Mouse (Mus musculus): Measurements from ENCODE around the gene Pinlyp.

The Pinlyp gene

GRCm38 (mm10) chr7:24563191-24563836 is 17.4 kb upstream of the Pinlyp start:
- peak; percentile 53 to 59 for DNase-seq (ENCODE audit: low spot score in 2 of 2)

GRCm38 (mm10) chr7:24561450-24561849 is 15.5 kb upstream of the Pinlyp start:
- DNase-seq (ENCODE audit: low spot score in 2 of 2) = no peak

GRCm38 (mm10) chr7:24555786-24556185 is 9.9 kb upstream of the Pinlyp start:
- no peak for DNase-seq (ENCODE audit: low spot score in 2 of 2)

GRCm38 (mm10) chr7:24551985-24552759 is 6.3 kb upstream of the Pinlyp start:
- no peak for DNase-seq (ENCODE audit: low spot score in 2 of 2)

- DNase-seq (ENCODE audit: low spot score in 2 of 2) = no peak
Observed at GRCm38 (mm10) chr7:24547534-24548036, 1.7 kb upstream of the Pinlyp start.

- peak; percentile 99 for DNase-seq (ENCODE audit: low spot score in 2 of 2)
Observed at GRCm38 (mm10) chr7:24546634-24547389, 894 bp upstream of the Pinlyp start.

- no peak for DNase-seq (ENCODE audit: low spot score in 2 of 2)
Observed at GRCm38 (mm10) chr7:24544506-24544905, 1.4 kb downstream of the Pinlyp start.

GRCm38 (mm10) chr7:24539686-24540085 is 6.2 kb downstream of the Pinlyp start:
- DNase-seq (ENCODE audit: low spot score in 2 of 2) = no peak

- DNase-seq (ENCODE audit: low spot score in 2 of 2) = no peak
Observed at GRCm38 (mm10) chr7:24538701-24539100, 7.2 kb downstream of the Pinlyp start.

- DNase-seq (ENCODE audit: low spot score in 2 of 2) = no peak
Observed at GRCm38 (mm10) chr7:24538154-24538553, 7.8 kb downstream of the Pinlyp start.

GRCm38 (mm10) chr7:24537591-24537990 is 8.3 kb downstream of the Pinlyp start:
- no peak for DNase-seq (ENCODE audit: low spot score in 2 of 2)

- no peak for DNase-seq (ENCODE audit: low spot score in 2 of 2)
Observed at GRCm38 (mm10) chr7:24537081-24537480, 8.8 kb downstream of the Pinlyp start.

- no peak for DNase-seq (ENCODE audit: low spot score in 2 of 2)
Observed at GRCm38 (mm10) chr7:24534301-24534700, 11.6 kb downstream of the Pinlyp start.

GRCm38 (mm10) chr7:24533806-24534205 is 12.1 kb downstream of the Pinlyp start:
- no peak for DNase-seq (ENCODE audit: low spot score in 2 of 2)

GRCm38 (mm10) chr7:24533031-24533571 is 12.8 kb downstream of the Pinlyp start:
- no peak for DNase-seq (ENCODE audit: low spot score in 2 of 2)

GRCm38 (mm10) chr7:24531211-24531971 is 14.5 kb downstream of the Pinlyp start:
- peak; percentile 70 for DNase-seq (ENCODE audit: low spot score in 2 of 2)

- DNase-seq (ENCODE audit: low spot score in 2 of 2) = peak; percentile 98 to 99
Observed at GRCm38 (mm10) chr7:24530062-24530931, 15.6 kb downstream of the Pinlyp start, which contains the start of gene Irgq. Gene Irgq (plus strand): TSS chr7:24530689.

GRCm38 (mm10) chr7:24529580-24529979 is 16.3 kb downstream of the Pinlyp start:
- DNase-seq (ENCODE audit: low spot score in 2 of 2) = no peak

- no peak for DNase-seq (ENCODE audit: low spot score in 2 of 2)
Observed at GRCm38 (mm10) chr7:24528861-24529260, 17.1 kb downstream of the Pinlyp start.

Data from spleen, postnatal 36 days (tissue).